Mouse (Mus musculus) lung, postnatal 0 days (tissue): Measurements from ENCODE around the gene Taco1. TPM values are rescaled to one million over a fixed set of nuclear protein-coding genes. Genes with fewer than 3 reads are reported as not detected.

Experiments used
- ATAC-seq: fragments of 200-750 bp; cut with Nextera tagmentation; 2 replicates; pipeline ENCODE4 v1.8.0; 2017; ENCODE audit warnings: moderate library complexity
- DNase-seq: peaks from one replicate; pipeline ENCODE4 v3.0.0-alpha.2; 2016; ENCODE audit warnings: low spot score
- H3K27ac ChIP-seq: fragments of 300-500 bp; sonication (generic); 2 replicates; pipeline ENCODE4 v1.5.1; 2014; ENCODE audit warnings: antibody characterized with exemption, mild to moderate bottlenecking, low read length, mixed read lengths
- H3K27me3 ChIP-seq: fragments of 300-500 bp; sonication (generic); replicated peaks from 2 replicates; pipeline ENCODE4 v1.6.1; 2014; ENCODE audit warnings: low read length, mixed read lengths; ENCODE audit not compliant: insufficient read depth
- H3K36me3 ChIP-seq: fragments of 300-500 bp; sonication (generic); 2 replicates; pipeline ENCODE4 v1.6.1; 2014; ENCODE audit warnings: low read length, mixed read lengths; ENCODE audit not compliant: insufficient read depth
- H3K4me1 ChIP-seq: fragments of 300-500 bp; sonication (generic); 2 replicates; pipeline ENCODE4 v1.6.1; 2014; ENCODE audit warnings: antibody characterized with exemption, low read depth, low read length, mixed read lengths; ENCODE audit not compliant: insufficient read depth
- H3K4me2 ChIP-seq: fragments of 300-500 bp; sonication (generic); replicated peaks from 2 replicates; pipeline ENCODE4 v1.6.1; 2014; ENCODE audit warnings: low read depth, mild to moderate bottlenecking, low read length, moderate library complexity, mixed read lengths
- H3K4me3 ChIP-seq: fragments of 300-500 bp; sonication (generic); 2 replicates; pipeline ENCODE4 v1.5.1; 2014; ENCODE audit warnings: low read depth, low read length
- H3K9ac ChIP-seq: fragments of 300-500 bp; sonication (generic); replicated peaks from 2 replicates; pipeline ENCODE4 v1.6.1; 2014; ENCODE audit warnings: low read depth, mild to moderate bottlenecking
- H3K9me3 ChIP-seq: fragments of 300-500 bp; sonication (generic); 2 replicates; pipeline ENCODE4 v1.6.1; 2016; ENCODE audit warnings: low read length, mixed read lengths
- CTCF ChIP-seq: IDR thresholded peaks from 2 replicates; pipeline ENCODE4 v1.5.1; 2016; ENCODE audit warnings: antibody characterized with exemption, mild to moderate bottlenecking
- EP300 ChIP-seq: IDR thresholded peaks from 2 replicates; pipeline ENCODE4 v1.6.1; 2016; ENCODE audit warnings: antibody characterized with exemption, mild to moderate bottlenecking, control low read depth
- WGBS: fragments of 180-500 bp; shearing (Covaris S2); extraction: QIAGEN DNeasy Blood & Tissue Kit; methylation state at CpG from one replicate; pipeline ENCODE4 v1.1.7; 2014; 5-methylcytosine and 5-hydroxymethylcytosine counted together
- polyA plus RNA-seq: library from polyadenylated mRNA; unstranded; fragments of >200 nt; fragmentation: Nextera tagmentation; extraction: Ambion mirVana; gene quantifications from 2 replicates; pipeline ENCODE4 v1.2.1, GENCODE M21; 2015

The Taco1 gene
- polyA plus RNA-seq, 1 experiment from 2014 or later, result 5.7 TPM

DNA sequence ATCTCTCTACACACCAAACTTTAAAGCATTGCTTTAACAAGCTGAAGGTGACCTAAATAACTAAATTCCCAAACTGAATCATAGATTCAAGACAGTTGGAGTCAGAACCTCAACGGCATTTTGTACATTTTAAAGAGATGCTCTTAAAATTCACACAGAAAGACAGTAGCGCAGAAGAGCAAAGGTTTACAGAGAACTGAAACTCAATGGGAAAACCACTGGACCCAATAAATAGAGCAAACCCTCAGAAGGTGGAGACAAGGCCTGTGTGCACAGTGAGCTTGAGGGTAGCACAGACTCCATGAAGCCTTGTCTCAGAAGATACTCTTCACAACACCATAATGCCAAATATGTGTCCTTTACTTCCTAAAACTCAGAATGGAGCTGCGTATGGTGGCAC lies 20.1 kb upstream of the Taco1 start:
- H3K36me3 ChIP-seq, result peaks cover 8% of the 10 kb centered on the region; the same call in 1 of the 2 replicates

DNA sequence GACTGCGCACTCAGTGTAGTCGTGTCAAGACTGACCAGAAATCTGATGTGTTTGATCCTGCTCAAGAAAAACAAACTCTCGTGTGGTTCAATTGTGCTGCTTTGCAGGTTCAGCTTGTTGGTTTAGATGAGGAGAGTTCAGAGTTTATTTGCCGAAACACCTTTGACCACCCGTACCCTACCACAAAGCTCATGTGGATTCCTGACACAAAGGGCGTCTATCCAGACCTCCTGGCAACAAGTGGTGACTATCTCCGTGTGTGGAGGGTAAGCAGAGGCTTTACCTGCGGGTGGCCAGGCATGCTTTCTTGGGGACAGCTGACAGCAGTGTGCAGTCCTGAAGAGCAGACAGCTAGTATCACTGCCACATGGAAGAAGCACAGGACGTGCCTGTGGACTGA lies 19.3 kb upstream of the Taco1 start:
- ATAC-seq (no peak), DNase-seq (no peak)
- no peak overlapping the region for H3K9ac ChIP-seq
- 76% methylated on average over 9 of the region's 9 CpGs for WGBS
- no peak overlapping the region for H3K4me2 ChIP-seq
- no peak overlapping the region for H3K4me3 ChIP-seq
- no peaks in the 10 kb centered on the region for H3K27me3 ChIP-seq
- H3K27ac ChIP-seq, result no peak overlapping the region
- H3K36me3 ChIP-seq, result peaks cover 16% of the 10 kb centered on the region
- no peaks in the 10 kb centered on the region for H3K4me1 ChIP-seq
- TF ChIP-seq CTCF, result no peak
- no peak for TF ChIP-seq EP300
- H3K9me3 ChIP-seq, result no peaks in the 10 kb centered on the region

More for the DNA sequence above, 20.1 kb upstream of the Taco1 start:
- WGBS, result 93% methylated on average over 3 of the region's 3 CpGs
- Histone ChIP-seq H3K9me3 (no peaks in the 10 kb centered on the region), H3K4me3 (no peak overlapping the region), H3K4me1 (no peaks in the 10 kb centered on the region), H3K9ac (no peak overlapping the region), H3K27me3 (no peaks in the 10 kb centered on the region), H3K27ac (no peak overlapping the region), H3K4me2 (no peak overlapping the region)
- ATAC-seq, result no peak
- no peak for TF ChIP-seq CTCF
- no peak for TF ChIP-seq EP300
- DNase-seq, result no peak

DNA sequence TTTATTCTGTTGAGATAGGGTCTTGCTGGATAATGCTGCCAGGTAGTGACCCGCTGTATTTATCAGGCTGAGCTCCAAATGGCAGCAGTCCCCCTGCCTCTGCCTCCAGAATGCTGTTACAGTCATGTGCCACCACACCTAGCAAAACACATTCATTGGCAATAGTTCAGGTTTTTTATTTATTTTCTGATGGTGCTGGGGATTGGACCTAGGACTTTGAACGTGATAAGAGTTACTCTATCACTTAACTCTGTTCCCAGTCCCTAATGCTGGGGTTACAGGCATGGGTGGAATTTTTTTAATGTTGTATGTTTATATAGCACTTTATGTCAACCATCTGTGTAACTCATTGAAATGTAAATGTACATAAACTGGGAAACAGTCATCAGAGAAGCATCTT lies 11.9 kb upstream of the Taco1 start:
- no peaks in the 10 kb centered on the region for H3K4me1 ChIP-seq
- H3K4me3 ChIP-seq, result no peak overlapping the region
- H3K9me3 ChIP-seq, result no peaks in the 10 kb centered on the region
- TF ChIP-seq CTCF, result no peak
- TF ChIP-seq EP300, result no peak
- H3K27me3 ChIP-seq, result no peaks in the 10 kb centered on the region
- H3K4me2 ChIP-seq, result no peak overlapping the region
- peaks cover 56% of the 10 kb centered on the region for H3K36me3 ChIP-seq
- DNase-seq (no peak), ATAC-seq (no peak)
- no peak overlapping the region for H3K9ac ChIP-seq
- H3K27ac ChIP-seq, result no peak overlapping the region
- 74% methylated on average over 2 of the region's 2 CpGs for WGBS

GRCm38 (mm10) chr11:106054600-106054999 lies 11.3 kb upstream of the Taco1 start:
- DNase-seq (no peak), ATAC-seq (no peak)
- H3K4me1 ChIP-seq, result no peaks in the 10 kb centered on the region
- H3K4me2 ChIP-seq, result no peak overlapping the region
- H3K4me3 ChIP-seq, result no peak overlapping the region
- no peak overlapping the region for H3K9ac ChIP-seq
- WGBS, result 95% methylated on average over 8 of the region's 8 CpGs
- peaks cover 58% of the 10 kb centered on the region for H3K36me3 ChIP-seq
- no peaks in the 10 kb centered on the region for H3K27me3 ChIP-seq
- H3K9me3 ChIP-seq, result no peaks in the 10 kb centered on the region
- no peak for TF ChIP-seq EP300
- no peak for TF ChIP-seq CTCF
- H3K27ac ChIP-seq, result no peak overlapping the region

DNA sequence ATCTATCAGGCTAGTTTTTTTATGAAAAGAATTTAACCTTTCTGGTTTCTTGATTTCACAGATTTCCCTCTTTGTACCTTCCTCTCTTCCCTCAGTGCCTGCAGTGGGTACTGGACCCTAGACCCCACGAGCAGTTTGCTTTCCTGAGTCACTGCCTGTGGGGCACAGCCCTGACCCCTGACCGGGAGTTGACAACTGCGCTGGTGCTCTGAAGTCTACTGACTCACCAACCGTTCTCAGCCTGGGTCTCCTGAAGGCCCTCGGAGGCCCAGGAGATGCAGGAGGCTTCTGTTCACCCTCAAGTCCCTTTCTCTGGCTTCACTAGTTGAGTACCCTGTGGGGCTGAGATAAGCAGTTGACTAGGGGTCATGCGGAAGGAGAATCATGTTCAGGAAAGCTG lies 10.5 kb upstream of the Taco1 start:
- H3K9me3 ChIP-seq, result no peaks in the 10 kb centered on the region
- peaks cover 62% of the 10 kb centered on the region for H3K36me3 ChIP-seq
- H3K4me1 ChIP-seq, result no peaks in the 10 kb centered on the region
- H3K9ac ChIP-seq, result no peak overlapping the region
- H3K27ac ChIP-seq, result no peak overlapping the region
- 86% methylated on average over 6 of the region's 6 CpGs for WGBS
- DNase-seq, result no peak
- TF ChIP-seq CTCF, result no peak
- TF ChIP-seq EP300, result no peak
- H3K27me3 ChIP-seq, result no peaks in the 10 kb centered on the region
- H3K4me3 ChIP-seq, result no peak overlapping the region
- no peak for ATAC-seq
- H3K4me2 ChIP-seq, result no peak overlapping the region

- Histone ChIP-seq H3K4me3 (no peak overlapping the region), H3K4me1 (no peaks in the 10 kb centered on the region), H3K36me3 (peaks cover 48% of the 10 kb centered on the region; the same call in 1 of the 2 replicates), H3K9ac (no peak overlapping the region), H3K4me2 (no peak overlapping the region), H3K27ac (no peak overlapping the region), H3K9me3 (no peaks in the 10 kb centered on the region), H3K27me3 (no peaks in the 10 kb centered on the region)
- DNase-seq, result no peak
- 86% methylated on average over 8 of the region's 8 CpGs for WGBS
- no peak for ATAC-seq
- TF ChIP-seq EP300 (no peak), CTCF (no peak)
Measured at GRCm38 (mm10) chr11:106056819-106057491, 8.9 kb upstream of the Taco1 start.
